Mouse (Mus musculus): ENCODE results near the gene Use1. TPM values are rescaled to one million over a fixed set of nuclear protein-coding genes. Genes with fewer than 3 reads are reported as not detected.
A peak's percentile ranks its signal among the peaks of the same experiment; 100 is the strongest.

Gene Use1
- polyA plus RNA-seq, 1 experiment from 2014 or later = 83.2 TPM

GRCm38 (mm10) chr8:71381971-71382961, 15.6 kb downstream of the Use1 start:
- H3K4me3 ChIP-seq (ENCODE audit: low read depth, low read length) = peak overlapping the region; percentile 90
- no peaks in the 10 kb centered on the region for H3K27me3 ChIP-seq (ENCODE audit: insufficient read depth, low read length)
- peak overlapping the region; percentile 84 for H3K9ac ChIP-seq
- no peaks in the 10 kb centered on the region for H3K9me3 ChIP-seq (ENCODE audit: low read depth, low read length)
- H3K36me3 ChIP-seq (ENCODE audit: insufficient read depth) = peaks cover 15% of the 10 kb centered on the region
- peaks cover 18% of the 10 kb centered on the region for H3K4me1 ChIP-seq (ENCODE audit: insufficient read depth)
- H3K27ac ChIP-seq (ENCODE audit: low read depth) = peak overlapping the region; percentile 91
- 2% methylated on average over 66 of the region's 80 CpGs for WGBS
- DNase-seq (peak; percentile 95), ATAC-seq (ENCODE audit: insufficient read depth) (peak; percentile 92)
- H3K4me2 ChIP-seq = peak overlapping the region; percentile 98
- TF ChIP-seq CTCF (IDR thresholded peaks at IDR 0.05; ENCODE audit: low read depth) = no peak

- peak overlapping the region; percentile 91; the same call in 1 of the 2 replicates for H3K27ac ChIP-seq (ENCODE audit: low read depth)
- peaks cover 4% of the 10 kb centered on the region; the same call in 1 of the 2 replicates for H3K36me3 ChIP-seq (ENCODE audit: insufficient read depth)
- no peak for ATAC-seq (ENCODE audit: insufficient read depth)
- no peaks in the 10 kb centered on the region for H3K27me3 ChIP-seq (ENCODE audit: insufficient read depth, low read length)
- no peak overlapping the region for H3K4me2 ChIP-seq
- DNase-seq = no peak
- H3K4me1 ChIP-seq (ENCODE audit: insufficient read depth) = peaks cover 18% of the 10 kb centered on the region
- WGBS = 19% methylated on average over 12 of the region's 12 CpGs
- TF ChIP-seq CTCF (IDR thresholded peaks at IDR 0.05; ENCODE audit: low read depth) = no peak
- no peak overlapping the region for H3K4me3 ChIP-seq (ENCODE audit: low read depth, low read length)
- no peaks in the 10 kb centered on the region for H3K9me3 ChIP-seq (ENCODE audit: low read depth, low read length)
- H3K9ac ChIP-seq = no peak overlapping the region
Observed at GRCm38 (mm10) chr8:71383396-71383795, 16.7 kb downstream of the Use1 start.

- DNase-seq (no peak), ATAC-seq (ENCODE audit: insufficient read depth) (no peak)
- no peak for TF ChIP-seq CTCF (IDR thresholded peaks at IDR 0.05; ENCODE audit: low read depth)
- Histone ChIP-seq H3K4me3 (ENCODE audit: low read depth, low read length) (no peak overlapping the region), H3K27me3 (ENCODE audit: insufficient read depth, low read length) (no peaks in the 10 kb centered on the region), H3K4me2 (no peak overlapping the region), H3K27ac (ENCODE audit: low read depth) (no peak overlapping the region), H3K9ac (no peak overlapping the region), H3K4me1 (ENCODE audit: insufficient read depth) (peaks cover 18% of the 10 kb centered on the region), H3K9me3 (ENCODE audit: low read depth, low read length) (no peaks in the 10 kb centered on the region), H3K36me3 (ENCODE audit: insufficient read depth) (no peaks in the 10 kb centered on the region)
- 42% methylated on average over 3 of the region's 3 CpGs for WGBS
Observed at GRCm38 (mm10) chr8:71383860-71384259, 17.2 kb downstream of the Use1 start.

GRCm38 (mm10) chr8:71385212-71385835, 18.7 kb downstream of the Use1 start:
- 64% methylated on average over 12 of the region's 12 CpGs for WGBS
- H3K27ac ChIP-seq (ENCODE audit: low read depth) = no peak overlapping the region
- ATAC-seq (ENCODE audit: insufficient read depth) (no peak), DNase-seq (no peak)
- no peak overlapping the region for H3K4me2 ChIP-seq
- no peaks in the 10 kb centered on the region for H3K36me3 ChIP-seq (ENCODE audit: insufficient read depth)
- no peak overlapping the region for H3K9ac ChIP-seq
- no peak overlapping the region for H3K4me3 ChIP-seq (ENCODE audit: low read depth, low read length)
- H3K4me1 ChIP-seq (ENCODE audit: insufficient read depth) = peaks cover 10% of the 10 kb centered on the region
- no peaks in the 10 kb centered on the region for H3K27me3 ChIP-seq (ENCODE audit: insufficient read depth, low read length)
- no peaks in the 10 kb centered on the region for H3K9me3 ChIP-seq (ENCODE audit: low read depth, low read length)
- TF ChIP-seq CTCF (IDR thresholded peaks at IDR 0.05; ENCODE audit: low read depth) = no peak; the same call in none of the 2 replicates

GRCm38 (mm10) chr8:71388267-71388666, 21.6 kb downstream of the Use1 start:
- H3K4me3 ChIP-seq (ENCODE audit: low read depth, low read length) = no peak overlapping the region
- peaks cover 1% of the 10 kb centered on the region for H3K4me1 ChIP-seq (ENCODE audit: insufficient read depth)
- H3K27ac ChIP-seq (ENCODE audit: low read depth) = no peak overlapping the region
- no peak overlapping the region for H3K4me2 ChIP-seq
- no peaks in the 10 kb centered on the region for H3K9me3 ChIP-seq (ENCODE audit: low read depth, low read length)
- TF ChIP-seq CTCF (IDR thresholded peaks at IDR 0.05; ENCODE audit: low read depth) = no peak
- DNase-seq (peak; percentile 18), ATAC-seq (ENCODE audit: insufficient read depth) (no peak)
- no peak overlapping the region for H3K9ac ChIP-seq
- no peaks in the 10 kb centered on the region for H3K36me3 ChIP-seq (ENCODE audit: insufficient read depth)
- H3K27me3 ChIP-seq (ENCODE audit: insufficient read depth, low read length) = no peaks in the 10 kb centered on the region
- WGBS = 64% methylated on average over 1 of the region's 1 CpGs

GRCm38 (mm10) chr8:71391696-71392095, 25.0 kb downstream of the Use1 start:
- WGBS = 86% methylated on average over 2 of the region's 2 CpGs
- H3K4me1 ChIP-seq (ENCODE audit: insufficient read depth) = peaks cover 3% of the 10 kb centered on the region; the same call in 1 of the 2 replicates

GRCm38 (mm10) chr8:71392391-71392790, 25.7 kb downstream of the Use1 start:
- Histone ChIP-seq H3K4me3 (ENCODE audit: low read depth, low read length) (no peak overlapping the region), H3K27ac (ENCODE audit: low read depth) (no peak overlapping the region), H3K9me3 (ENCODE audit: low read depth, low read length) (no peaks in the 10 kb centered on the region), H3K4me2 (no peak overlapping the region), H3K4me1 (ENCODE audit: insufficient read depth) (peaks cover 4% of the 10 kb centered on the region), H3K36me3 (ENCODE audit: insufficient read depth) (no peaks in the 10 kb centered on the region), H3K27me3 (ENCODE audit: insufficient read depth, low read length) (no peaks in the 10 kb centered on the region), H3K9ac (no peak overlapping the region; the same call in 1 of the 2 replicates)
- no peak for TF ChIP-seq CTCF (IDR thresholded peaks at IDR 0.05; ENCODE audit: low read depth)
- DNase-seq (no peak), ATAC-seq (ENCODE audit: insufficient read depth) (no peak)
- 68% methylated on average over 5 of the region's 5 CpGs for WGBS

More at GRCm38 (mm10) chr8:71391696-71392095, 25.0 kb downstream of the Use1 start:
- ATAC-seq (ENCODE audit: insufficient read depth) = no peak
- Histone ChIP-seq H3K9ac (no peak overlapping the region), H3K4me3 (ENCODE audit: low read depth, low read length) (no peak overlapping the region), H3K27me3 (ENCODE audit: insufficient read depth, low read length) (no peaks in the 10 kb centered on the region), H3K9me3 (ENCODE audit: low read depth, low read length) (no peaks in the 10 kb centered on the region), H3K4me2 (no peak overlapping the region), H3K27ac (ENCODE audit: low read depth) (no peak overlapping the region), H3K36me3 (ENCODE audit: insufficient read depth) (no peaks in the 10 kb centered on the region)
- DNase-seq = no peak
- no peak for TF ChIP-seq CTCF (IDR thresholded peaks at IDR 0.05; ENCODE audit: low read depth)
